Mouse (Mus musculus) gastrocnemius, postnatal 4 days (tissue): ENCODE measurements at regions not wholly inside any gene's neighbourhood (a gene's known extent, or its start where the extent isn't known, plus 50 kb on each side); places are given as distances from the start of the nearest gene placed in this dataset.

ENCODE experiments used
- DNase-seq, 2 experiments: peaks; one replicate each; pipeline ENCODE4 v3.0.0; 2021 to 2022; ENCODE audit warnings: low spot score in 2 of 2, mixed read lengths in 2 of 2

GRCm38 (mm10) chr1:76866304-76866968 lies 648.5 kb downstream of the Epha4 start:
- peak in 1 of 2 experiments; percentile 11 for DNase-seq

- DNase-seq, result no peak
Measured at GRCm38 (mm10) chr1:76873207-76873606, 641.7 kb downstream of the Epha4 start.

GRCm38 (mm10) chr1:76880111-76880782 lies 634.6 kb downstream of the Epha4 start:
- DNase-seq, result no peak

- no peak for DNase-seq
Measured at GRCm38 (mm10) chr1:76880783-76881145, 634.1 kb downstream of the Epha4 start.

- DNase-seq, result no peak
Measured at GRCm38 (mm10) chr1:76896152-76896864, 618.6 kb downstream of the Epha4 start.

- DNase-seq, result no peak
Measured at GRCm38 (mm10) chr1:76897431-76897830, 617.5 kb downstream of the Epha4 start.

- no peak for DNase-seq
Measured at GRCm38 (mm10) chr1:76911472-76911871, 603.4 kb downstream of the Epha4 start.

- DNase-seq, result no peak
Measured at GRCm38 (mm10) chr1:76919541-76919940, 595.3 kb downstream of the Epha4 start.

GRCm38 (mm10) chr1:76920634-76921033 lies 594.3 kb downstream of the Epha4 start:
- DNase-seq, result no peak

GRCm38 (mm10) chr1:76927041-76927440 lies 587.8 kb downstream of the Epha4 start:
- DNase-seq, result no peak

GRCm38 (mm10) chr1:76928035-76928434 lies 586.9 kb downstream of the Epha4 start:
- DNase-seq, result no peak

- DNase-seq, result no peak
Measured at GRCm38 (mm10) chr1:76933460-76933859, 581.4 kb downstream of the Epha4 start.

- DNase-seq, result peak in 1 of 2 experiments; percentile 10
Measured at GRCm38 (mm10) chr1:76942730-76943129, 572.2 kb downstream of the Epha4 start.

GRCm38 (mm10) chr1:76944046-76944445 lies 570.8 kb downstream of the Epha4 start:
- no peak for DNase-seq

- DNase-seq, result no peak
Measured at GRCm38 (mm10) chr1:76955031-76955430, 559.9 kb downstream of the Epha4 start.

- DNase-seq, result no peak
Measured at GRCm38 (mm10) chr1:76957411-76957810, 557.5 kb downstream of the Epha4 start.

GRCm38 (mm10) chr1:76958706-76959105 lies 556.2 kb downstream of the Epha4 start:
- no peak for DNase-seq

GRCm38 (mm10) chr1:76972454-76972853 lies 542.4 kb downstream of the Epha4 start:
- DNase-seq, result no peak

GRCm38 (mm10) chr1:76975077-76975945 lies 539.6 kb downstream of the Epha4 start:
- DNase-seq, result no peak

- no peak for DNase-seq
Measured at GRCm38 (mm10) chr1:76980498-76981152, 534.3 kb downstream of the Epha4 start.

- DNase-seq, result no peak
Measured at GRCm38 (mm10) chr1:76993776-76994175, 521.1 kb downstream of the Epha4 start.
